Mouse (Mus musculus) liver, adult 2 months (tissue): ENCODE data around the gene Mfsd6l. TPM values are rescaled to one million over a fixed set of nuclear protein-coding genes. Genes with fewer than 3 reads are reported as not detected.

Experiments
- DNase-seq: peaks from one replicate; pipeline ENCODE4 v3.0.0-alpha.2; 2011; ENCODE audit warnings: low read depth, low spot score; ENCODE audit errors: extremely low read depth
- H3K27ac ChIP-seq: fragments of 200-500 bp; replicated peaks from 2 replicates; pipeline ENCODE4 v1.5.1; 2012; ENCODE audit warnings: low read depth, mild to moderate bottlenecking, control low read depth, inconsistent platforms, low read length; ENCODE audit not compliant: insufficient read depth
- H3K27me3 ChIP-seq: fragments of 200-500 bp; 2 replicates; pipeline ENCODE4 v1.6.1; 2012; ENCODE audit warnings: mild to moderate bottlenecking, moderate library complexity, low read length, inconsistent platforms; ENCODE audit not compliant: control insufficient read depth, insufficient read depth
- H3K36me3 ChIP-seq: fragments of 200-500 bp; 2 replicates; pipeline ENCODE4 v1.6.1; 2012; ENCODE audit warnings: low read length, inconsistent platforms; ENCODE audit not compliant: control insufficient read depth, insufficient read depth
- H3K4me1 ChIP-seq: fragments of 200-500 bp; 2 replicates; pipeline ENCODE4 v1.6.1; 2011; ENCODE audit warnings: low read length; ENCODE audit not compliant: control insufficient read depth, insufficient read depth
- H3K4me3 ChIP-seq: fragments of 200-500 bp; 2 replicates; pipeline ENCODE4 v1.5.1; 2011; ENCODE audit warnings: low read depth, mild to moderate bottlenecking, control low read depth, low read length, moderate library complexity; ENCODE audit not compliant: insufficient read depth
- H3K79me2 ChIP-seq: fragments of 200-500 bp; 2 replicates; pipeline ENCODE4 v1.6.1; 2012; ENCODE audit warnings: inconsistent platforms, mild to moderate bottlenecking, low read length, moderate library complexity; ENCODE audit not compliant: control insufficient read depth, insufficient read depth
- H3K9ac ChIP-seq: fragments of 200-500 bp; 2 replicates; pipeline ENCODE4 v1.6.1; 2012; ENCODE audit warnings: low read depth, mild to moderate bottlenecking, control low read depth, inconsistent platforms, low read length
- CTCF ChIP-seq: fragments of 200-500 bp; IDR thresholded peaks from 2 replicates; pipeline ENCODE4 v1.5.1; 2011; ENCODE audit warnings: low read depth, low read length, control low read depth
- POLR2A ChIP-seq: fragments of 200-500 bp; IDR thresholded peaks from 2 replicates; pipeline ENCODE4 v1.6.1; 2011; ENCODE audit warnings: low read length, control low read depth; ENCODE audit not compliant: insufficient read depth; ENCODE audit errors: extremely low read depth
- WGBS: fragments of 180-500 bp; shearing (Covaris S2); methylation state at CpG from one replicate; pipeline ENCODE4 v1.1.7; 2018; 5-methylcytosine and 5-hydroxymethylcytosine counted together
- polyA plus RNA-seq: library from polyadenylated mRNA; depleted of rRNA; stranded (reverse); fragments of >200 nt; gene quantifications from 2 replicates; pipeline ENCODE4 v1.2.3, GENCODE M21; 2012
- total RNA-seq: library from RNA; depleted of rRNA; stranded (reverse); fragments of >200 nt; gene quantifications from 2 replicates; pipeline ENCODE4 v1.2.3, GENCODE M21; 2014

Gene Mfsd6l
- total and polyA plus RNA-seq, 2 experiments = 0.06 TPM; not detected in 1

- Histone ChIP-seq H3K27ac (no peak overlapping the region), H3K36me3 (no peaks in the 10 kb centered on the region), H3K27me3 (0 out of 2 replicates have a peak, but pooled peaks cover 3% of the 10 kb centered on the region), H3K79me2 (no peaks in the 10 kb centered on the region), H3K4me3 (no peak overlapping the region), H3K9ac (no peak overlapping the region), H3K4me1 (no peaks in the 10 kb centered on the region)
- TF ChIP-seq CTCF = peak; percentile 36; the same call in 1 of the 2 replicates
- TF ChIP-seq POLR2A = no peak
- no peak for DNase-seq
- 23% methylated on average over 1 of the region's 1 CpGs for WGBS
Measured at GRCm38 (mm10) chr11:68559546-68559945, 3.6 kb downstream of the Mfsd6l start.

- H3K9ac ChIP-seq = no peak overlapping the region
- H3K4me1 ChIP-seq = no peaks in the 10 kb centered on the region
- no peak for DNase-seq
- H3K36me3 ChIP-seq = no peaks in the 10 kb centered on the region
- no peaks in the 10 kb centered on the region for H3K27me3 ChIP-seq
- H3K27ac ChIP-seq = no peak overlapping the region
- no peaks in the 10 kb centered on the region for H3K79me2 ChIP-seq
- H3K4me3 ChIP-seq = no peak overlapping the region
- TF ChIP-seq CTCF (no peak), POLR2A (no peak)
- WGBS = 75% methylated on average over 11 of the region's 11 CpGs
Measured at GRCm38 (mm10) chr11:68561957-68562950, 6.3 kb downstream of the Mfsd6l start.

DNA sequence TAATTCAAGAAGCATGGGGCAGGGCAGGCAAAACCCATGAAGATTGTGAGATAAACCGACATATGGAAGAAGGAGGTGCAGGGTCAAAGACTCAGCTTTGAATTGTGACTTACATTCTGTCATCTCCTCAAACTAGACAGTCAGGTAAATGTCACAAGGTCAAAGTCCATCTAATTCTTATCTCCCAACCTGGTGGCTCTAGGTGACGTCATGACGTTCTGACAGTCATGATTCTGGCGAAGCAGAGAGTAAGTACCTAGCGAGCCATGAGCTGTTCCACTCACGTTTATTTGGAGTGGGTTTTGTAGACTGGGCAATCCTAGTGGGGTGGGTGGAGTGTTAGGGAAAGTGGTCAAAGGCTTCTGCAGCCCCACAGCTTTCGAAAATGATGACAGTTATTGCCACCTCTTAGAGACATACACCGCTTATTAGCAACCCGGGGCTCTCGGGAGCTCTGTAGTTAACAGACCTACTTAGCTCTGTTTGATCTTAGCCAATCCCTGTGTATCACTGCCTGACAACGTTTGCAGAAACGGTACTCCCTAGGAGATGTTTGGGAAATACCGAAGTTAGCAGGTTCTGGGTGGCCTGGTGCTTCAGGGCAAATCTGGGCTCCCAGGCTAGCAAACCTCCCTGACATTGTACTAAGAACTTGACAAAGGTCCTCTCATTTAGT, 8.5 kb downstream of the Mfsd6l start:
- H3K4me1 ChIP-seq = no peaks in the 10 kb centered on the region
- H3K36me3 ChIP-seq = no peaks in the 10 kb centered on the region
- no peak for TF ChIP-seq CTCF
- no peak for TF ChIP-seq POLR2A
- no peak for DNase-seq
- H3K4me3 ChIP-seq = no peak overlapping the region
- no peak overlapping the region for H3K27ac ChIP-seq
- H3K79me2 ChIP-seq = no peaks in the 10 kb centered on the region
- no peaks in the 10 kb centered on the region for H3K27me3 ChIP-seq
- 66% methylated on average over 13 of the region's 13 CpGs for WGBS
- H3K9ac ChIP-seq = no peak overlapping the region

- no peaks in the 10 kb centered on the region for H3K79me2 ChIP-seq
- no peak overlapping the region for H3K27ac ChIP-seq
- 86% methylated on average over 3 of the region's 3 CpGs for WGBS
- H3K27me3 ChIP-seq = no peaks in the 10 kb centered on the region
- no peak overlapping the region for H3K9ac ChIP-seq
- no peaks in the 10 kb centered on the region for H3K36me3 ChIP-seq
- no peak overlapping the region for H3K4me3 ChIP-seq
- no peaks in the 10 kb centered on the region for H3K4me1 ChIP-seq
- no peak for DNase-seq
- TF ChIP-seq CTCF (no peak), POLR2A (no peak)
Measured at GRCm38 (mm10) chr11:68565032-68565429, 9.0 kb downstream of the Mfsd6l start.

DNA sequence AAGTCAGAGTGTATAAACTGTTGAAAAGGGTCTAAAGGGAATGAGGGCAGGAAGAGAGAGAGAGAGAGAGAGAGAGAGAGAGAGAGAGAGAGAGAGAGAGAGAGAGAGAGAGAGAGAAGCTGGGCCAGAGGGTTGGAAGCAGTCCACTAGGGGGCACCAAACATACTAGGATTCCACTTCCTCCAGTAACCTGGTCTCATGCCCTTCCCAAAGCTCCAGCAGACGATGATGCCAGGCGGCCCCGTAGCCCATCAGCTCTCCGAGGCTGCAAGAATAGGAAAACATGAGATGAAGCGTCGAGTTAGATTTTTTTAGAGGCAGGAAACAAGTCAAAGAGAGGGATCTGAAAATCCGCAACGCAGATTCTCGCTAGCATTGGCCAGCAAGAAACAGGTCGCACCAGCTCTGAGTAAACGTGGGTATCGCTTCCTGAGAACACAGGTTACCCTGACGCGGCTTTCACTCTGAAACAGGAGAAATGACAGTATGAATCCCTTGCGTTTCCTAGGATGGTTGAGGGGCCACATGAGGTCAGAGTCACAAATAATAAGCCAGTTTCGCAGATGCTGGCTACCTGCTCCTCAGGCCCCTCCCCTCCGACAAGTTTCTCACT, 10.6 kb downstream of the Mfsd6l start:
- 22% methylated on average over 17 of the region's 17 CpGs for WGBS
- Histone ChIP-seq H3K27ac (no peak overlapping the region), H3K27me3 (no peaks in the 10 kb centered on the region), H3K36me3 (no peaks in the 10 kb centered on the region), H3K4me3 (no peak overlapping the region), H3K79me2 (no peaks in the 10 kb centered on the region), H3K4me1 (no peaks in the 10 kb centered on the region), H3K9ac (no peak overlapping the region)
- TF ChIP-seq POLR2A = no peak
- TF ChIP-seq CTCF = peak; percentile 73
- DNase-seq = peak; percentile 41
